Mouse (Mus musculus): ENCODE measurements around the gene Eif6.

DNA sequence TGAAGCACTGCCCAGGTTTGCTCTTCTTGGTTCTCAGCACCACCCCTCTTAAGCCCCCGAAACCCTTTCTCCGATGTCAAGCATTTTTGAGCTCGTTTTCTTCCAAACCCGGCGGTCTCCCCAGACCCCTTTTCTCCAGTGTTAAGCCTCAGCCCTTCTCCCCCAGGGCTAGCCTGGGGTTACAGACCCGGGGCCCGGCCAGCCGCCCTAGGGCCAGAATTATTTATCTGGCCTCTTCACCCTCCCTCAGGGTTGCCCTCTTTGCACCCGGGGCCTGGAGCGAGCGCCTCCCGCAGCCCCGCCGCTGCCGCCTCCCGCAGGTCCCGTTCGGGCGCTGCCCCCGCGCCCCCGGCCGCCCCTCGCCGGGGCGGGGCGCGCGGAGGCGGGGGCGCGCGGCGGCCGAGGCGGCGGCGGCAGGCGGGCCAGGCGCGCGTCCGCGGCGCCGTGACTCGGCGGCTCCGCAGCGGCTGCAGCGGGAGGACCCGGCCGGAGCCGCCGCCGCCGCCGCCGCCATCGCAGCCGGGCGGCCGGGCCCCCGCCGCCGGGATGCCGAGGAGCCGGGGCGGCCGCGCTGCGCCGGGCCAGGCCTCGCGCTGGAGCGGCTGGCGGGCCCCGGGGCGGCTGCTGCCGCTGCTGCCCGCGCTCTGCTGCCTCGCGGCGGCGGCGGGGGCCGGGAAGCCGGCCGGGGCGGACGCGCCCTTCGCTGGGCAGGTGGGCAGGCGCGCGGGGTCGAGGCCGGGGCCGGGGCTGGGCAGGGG, 51.6 kb downstream of the Eif6 start, which contains the start of gene Mmp24:
- TF ChIP-seq CTCF (IDR thresholded peaks at IDR 0.05; ENCODE audit: extremely low read depth, insufficient read depth, low read length) (no peak), POLR2A (IDR thresholded peaks at IDR 0.05; ENCODE audit: extremely low read depth, insufficient read depth, low read length) (no peak)
